Mouse (Mus musculus) spleen, adult 2 months (tissue): ENCODE results near the gene Gm2174.

ENCODE experiments used
- CTCF ChIP-seq: fragments of 200-500 bp; IDR thresholded peaks from 2 replicates; pipeline ENCODE4 v1.5.1; 2011; ENCODE audit warnings: mild to moderate bottlenecking, inconsistent platforms; ENCODE audit not compliant: insufficient read depth, insufficient read length, insufficient replicate concordance; ENCODE audit errors: extremely low read depth
- POLR2A ChIP-seq: fragments of 200-500 bp; IDR thresholded peaks from 2 replicates; pipeline ENCODE4 v1.6.1; 2011; ENCODE audit warnings: low read depth, low read length, inconsistent platforms

GRCm38 (mm10) chrX:56447524-56448015, at the start of gene Gm2174:
- no peak for TF ChIP-seq POLR2A
- no peak for TF ChIP-seq CTCF
